Mouse (Mus musculus): ENCODE data around the gene Cmtm4.

GRCm38 (mm10) chr8:104358637-104359036, 37.0 kb downstream of the Cmtm4 start:
- no peak for TF ChIP-seq CTCF (IDR thresholded peaks at IDR 0.05; ENCODE audit: extremely low read depth, insufficient read depth, low read length)
- TF ChIP-seq POLR2A (IDR thresholded peaks at IDR 0.05; ENCODE audit: extremely low read depth, insufficient read depth, low read length), result no peak
